Mouse (Mus musculus) heart, embryonic 12.5 days (tissue): ENCODE results near the gene Shf. TPM values are rescaled to one million over a fixed set of nuclear protein-coding genes. Genes with fewer than 3 reads are reported as not detected.
"Not testable (repeated sequence)": the region's sequence is repeated elsewhere in the genome, so short reads cannot be mapped to it uniquely, and the experiment has no call there.

Experiments used
- ATAC-seq: fragments of 200-750 bp; cut with Nextera tagmentation; 2 replicates; pipeline ENCODE4 v1.8.0; 2017; ENCODE audit warnings: moderate TSS enrichment, moderate library complexity; ENCODE audit not compliant: insufficient number of reproducible peaks, low FRiP score
- H3K27ac ChIP-seq: fragments of 300-500 bp; sonication (generic); 2 replicates; pipeline ENCODE4 v1.5.1; 2016; ENCODE audit warnings: mild to moderate bottlenecking, moderate library complexity; ENCODE audit not compliant: poor library complexity, severe bottlenecking
- H3K27me3 ChIP-seq: fragments of 300-500 bp; sonication (generic); replicated peaks from 2 replicates; pipeline ENCODE4 v1.6.1; 2016; ENCODE audit warnings: mild to moderate bottlenecking, moderate library complexity
- H3K36me3 ChIP-seq: fragments of 300-500 bp; sonication (generic); 2 replicates; pipeline ENCODE4 v1.6.1; 2016; ENCODE audit warnings: mild to moderate bottlenecking, moderate library complexity
- H3K4me1 ChIP-seq: fragments of 300-500 bp; sonication (generic); replicated peaks from 2 replicates; pipeline ENCODE4 v1.6.1; 2016; ENCODE audit warnings: mild to moderate bottlenecking
- H3K4me2 ChIP-seq: fragments of 300-500 bp; sonication (generic); 2 replicates; pipeline ENCODE4 v1.6.1; 2016; ENCODE audit warnings: mild to moderate bottlenecking, moderate library complexity
- H3K4me3 ChIP-seq: fragments of 300-500 bp; sonication (generic); 2 replicates; pipeline ENCODE4 v1.5.1; 2016; ENCODE audit warnings: mild to moderate bottlenecking
- H3K9ac ChIP-seq: fragments of 300-500 bp; sonication (generic); 2 replicates; pipeline ENCODE4 v1.6.1; 2016; ENCODE audit warnings: mild to moderate bottlenecking, moderate library complexity
- H3K9me3 ChIP-seq: fragments of 300-500 bp; sonication (generic); replicated peaks from 2 replicates; pipeline ENCODE4 v1.6.1; 2016; ENCODE audit warnings: mild to moderate bottlenecking, moderate library complexity
- whole genome bisulfite sequencing: fragments of 180-500 bp; shearing (Covaris S2); methylation state at CpG from one replicate; pipeline ENCODE4 v1.1.7; 2016; 5-methylcytosine and 5-hydroxymethylcytosine counted together
- polyA plus RNA-seq: library from polyadenylated mRNA; unstranded; fragments of >200 nt; fragmentation: Nextera tagmentation; extraction: Ambion mirVana; gene quantifications from 2 replicates; pipeline ENCODE4 v1.2.1, GENCODE M21; 2016

Gene Shf
- 2.6 and 2.9 TPM in 2 replicates for polyA plus RNA-seq

GRCm38 (mm10) chr2:122368995-122369739, at the start of gene Shf:
TSS of gene Shf (minus strand) at chr2:122369162.
- ATAC-seq = peak; percentile 96
- 2% methylated on average over 39 of the region's 54 CpGs for WGBS
- H3K9ac ChIP-seq = peak within 1 kb of the TSS; percentile 88
- H3K9me3 ChIP-seq = no peaks in the 10 kb centered on the region
- peak within 1 kb of the TSS; percentile 90 for H3K4me2 ChIP-seq
- H3K36me3 ChIP-seq = no peaks in the 10 kb centered on the region
- H3K4me3 ChIP-seq = peak within 1 kb of the TSS; percentile 88
- peaks cover 11% of the 10 kb centered on the region; the same call in 1 of the 2 replicates for H3K27me3 ChIP-seq
- no peak within 1 kb of the TSS; the same call in 1 of the 2 replicates for H3K27ac ChIP-seq
- peaks cover 35% of the 10 kb centered on the region for H3K4me1 ChIP-seq

- WGBS = 77% methylated on average over 7 of the region's 7 CpGs
- no peak overlapping the region for H3K4me3 ChIP-seq
- no peaks in the 10 kb centered on the region for H3K4me1 ChIP-seq
- H3K27me3 ChIP-seq = no peaks in the 10 kb centered on the region
- H3K9ac ChIP-seq = no peak overlapping the region
- no peak for ATAC-seq
- H3K36me3 ChIP-seq = no peaks in the 10 kb centered on the region
- H3K4me2 ChIP-seq = no peak overlapping the region
- H3K9me3 ChIP-seq = no peaks in the 10 kb centered on the region
- H3K27ac ChIP-seq = no peak overlapping the region
Measured at GRCm38 (mm10) chr2:122408928-122409327, 40.0 kb upstream of the Shf start.

- Histone ChIP-seq H3K27ac (no peak overlapping the region), H3K9me3 (no peaks in the 10 kb centered on the region), H3K4me1 (no peaks in the 10 kb centered on the region), H3K4me2 (no peak overlapping the region), H3K27me3 (no peaks in the 10 kb centered on the region), H3K9ac (no peak overlapping the region), H3K36me3 (no peaks in the 10 kb centered on the region), H3K4me3 (no peak overlapping the region)
- 78% methylated on average over 2 of the region's 2 CpGs for WGBS
- ATAC-seq = no peak
Measured at GRCm38 (mm10) chr2:122407607-122408006, 38.6 kb upstream of the Shf start.

GRCm38 (mm10) chr2:122396150-122396549, 27.2 kb upstream of the Shf start:
- no peak overlapping the region for H3K9ac ChIP-seq
- H3K4me2 ChIP-seq = no peak overlapping the region
- 81% methylated on average over 1 of the region's 1 CpGs for WGBS
- H3K36me3 ChIP-seq = no peaks in the 10 kb centered on the region
- no peaks in the 10 kb centered on the region for H3K27me3 ChIP-seq
- no peaks in the 10 kb centered on the region for H3K9me3 ChIP-seq
- H3K4me3 ChIP-seq = no peak overlapping the region
- no peak for ATAC-seq
- H3K4me1 ChIP-seq = no peaks in the 10 kb centered on the region
- H3K27ac ChIP-seq = no peak overlapping the region

GRCm38 (mm10) chr2:122387135-122387534, 18.2 kb upstream of the Shf start:
- not testable (repeated sequence) for H3K4me3 ChIP-seq, ATAC-seq, H3K27me3 ChIP-seq, H3K36me3 ChIP-seq, H3K27ac ChIP-seq, H3K9me3 ChIP-seq, H3K4me2 ChIP-seq, H3K4me1 ChIP-seq, H3K9ac ChIP-seq
- WGBS = 95% methylated on average over 3 of the region's 3 CpGs

GRCm38 (mm10) chr2:122385095-122385494, 16.1 kb upstream of the Shf start:
- Histone ChIP-seq H3K36me3 (no peaks in the 10 kb centered on the region), H3K4me1 (peaks cover 4% of the 10 kb centered on the region; the same call in 1 of the 2 replicates), H3K4me2 (no peak overlapping the region), H3K27me3 (0 out of 2 replicates have a peak, but pooled peaks cover 3% of the 10 kb centered on the region), H3K9me3 (no peaks in the 10 kb centered on the region), H3K9ac (no peak overlapping the region), H3K4me3 (no peak overlapping the region), H3K27ac (no peak overlapping the region)
- ATAC-seq = no peak
- WGBS = 28% methylated on average over 3 of the region's 3 CpGs

GRCm38 (mm10) chr2:122382121-122382520, 13.2 kb upstream of the Shf start:
- H3K27me3 ChIP-seq = 0 out of 2 replicates have a peak, but pooled peaks cover 6% of the 10 kb centered on the region
- 68% methylated on average over 6 of the region's 6 CpGs for WGBS

GRCm38 (mm10) chr2:122381329-122382103, 12.6 kb upstream of the Shf start:
- Histone ChIP-seq H3K27me3 (0 out of 2 replicates have a peak, but pooled peaks cover 6% of the 10 kb centered on the region), H3K9me3 (no peaks in the 10 kb centered on the region), H3K36me3 (no peaks in the 10 kb centered on the region), H3K4me1 (peaks cover 12% of the 10 kb centered on the region), H3K27ac (no peak overlapping the region), H3K4me3 (no peak overlapping the region), H3K9ac (no peak overlapping the region), H3K4me2 (0 out of 2 replicates have a peak overlapping the region, but pooled peaks have one; percentile 61)
- WGBS = 63% methylated on average over 16 of the region's 16 CpGs
- ATAC-seq = no peak

More at GRCm38 (mm10) chr2:122382121-122382520, 13.2 kb upstream of the Shf start:
- H3K4me3 ChIP-seq = no peak overlapping the region
- H3K9ac ChIP-seq = no peak overlapping the region
- peaks cover 12% of the 10 kb centered on the region for H3K4me1 ChIP-seq
- no peak overlapping the region for H3K27ac ChIP-seq
- H3K4me2 ChIP-seq = no peak overlapping the region
- no peaks in the 10 kb centered on the region for H3K36me3 ChIP-seq
- no peaks in the 10 kb centered on the region for H3K9me3 ChIP-seq
- no peak for ATAC-seq

- Histone ChIP-seq H3K27ac (no peak overlapping the region), H3K27me3 (0 out of 2 replicates have a peak, but pooled peaks cover 6% of the 10 kb centered on the region), H3K4me3 (peak overlapping the region; percentile 28), H3K9me3 (no peaks in the 10 kb centered on the region), H3K4me2 (peak overlapping the region; percentile 61), H3K9ac (peak overlapping the region; percentile 38; the same call in 1 of the 2 replicates), H3K4me1 (peaks cover 12% of the 10 kb centered on the region), H3K36me3 (no peaks in the 10 kb centered on the region)
- WGBS = 12% methylated on average over 11 of the region's 11 CpGs
- ATAC-seq = no peak
Measured at GRCm38 (mm10) chr2:122380768-122381311, 11.9 kb upstream of the Shf start.

- no peak overlapping the region for H3K9ac ChIP-seq
- H3K4me1 ChIP-seq = peaks cover 12% of the 10 kb centered on the region
- H3K27me3 ChIP-seq = 0 out of 2 replicates have a peak, but pooled peaks cover 6% of the 10 kb centered on the region
- H3K27ac ChIP-seq = no peak overlapping the region
- no peak overlapping the region for H3K4me3 ChIP-seq
- WGBS = 45% methylated on average over 2 of the region's 2 CpGs
- ATAC-seq = no peak
- no peaks in the 10 kb centered on the region for H3K9me3 ChIP-seq
- H3K36me3 ChIP-seq = no peaks in the 10 kb centered on the region
- no peak overlapping the region for H3K4me2 ChIP-seq
Measured at GRCm38 (mm10) chr2:122379292-122379650, 10.3 kb upstream of the Shf start.
